Mouse (Mus musculus): ENCODE results near the gene Kif22. TPM values are rescaled to one million over a fixed set of nuclear protein-coding genes. Genes with fewer than 3 reads are reported as not detected.
"Not testable (repeated sequence)": the region's sequence is repeated elsewhere in the genome, so short reads cannot be mapped to it uniquely, and the experiment has no call there.

The Kif22 gene
- polyA plus RNA-seq (2015; fragmentation: Nextera tagmentation; extraction: Ambion mirVana), result 67.6 and 69.0 TPM in 2 replicates

GRCm38 (mm10) chr7:127041851-127042672, at the start of gene Kif22:
Kif22 (minus strand) TSS chr7:127042471.
- ATAC-seq (replicated peaks), result peak; percentile 86
- WGBS, result under 1% methylated on average over 53 of the region's 53 CpGs
- Histone ChIP-seq H3K4me2 (replicated peaks) (peak within 1 kb of the TSS; percentile 90), H3K4me3 (peak within 1 kb of the TSS; percentile 69), H3K36me3 (no peaks in the 10 kb centered on the region), H3K9ac (replicated peaks) (peak within 1 kb of the TSS; percentile 69), H3K27ac (replicated peaks) (peak within 1 kb of the TSS; percentile 64), H3K27me3 (no peaks in the 10 kb centered on the region), H3K4me1 (peaks cover 18% of the 10 kb centered on the region), H3K9me3 (no peaks in the 10 kb centered on the region)

GRCm38 (mm10) chr7:127091114-127091896, 49.0 kb upstream of the Kif22 start, which contains the start of gene AI467606:
AI467606 (plus strand) TSS chr7:127091359.
- H3K9ac ChIP-seq (replicated peaks), result no peak within 1 kb of the TSS
- WGBS, result 77% methylated on average over 16 of the region's 16 CpGs

DNA sequence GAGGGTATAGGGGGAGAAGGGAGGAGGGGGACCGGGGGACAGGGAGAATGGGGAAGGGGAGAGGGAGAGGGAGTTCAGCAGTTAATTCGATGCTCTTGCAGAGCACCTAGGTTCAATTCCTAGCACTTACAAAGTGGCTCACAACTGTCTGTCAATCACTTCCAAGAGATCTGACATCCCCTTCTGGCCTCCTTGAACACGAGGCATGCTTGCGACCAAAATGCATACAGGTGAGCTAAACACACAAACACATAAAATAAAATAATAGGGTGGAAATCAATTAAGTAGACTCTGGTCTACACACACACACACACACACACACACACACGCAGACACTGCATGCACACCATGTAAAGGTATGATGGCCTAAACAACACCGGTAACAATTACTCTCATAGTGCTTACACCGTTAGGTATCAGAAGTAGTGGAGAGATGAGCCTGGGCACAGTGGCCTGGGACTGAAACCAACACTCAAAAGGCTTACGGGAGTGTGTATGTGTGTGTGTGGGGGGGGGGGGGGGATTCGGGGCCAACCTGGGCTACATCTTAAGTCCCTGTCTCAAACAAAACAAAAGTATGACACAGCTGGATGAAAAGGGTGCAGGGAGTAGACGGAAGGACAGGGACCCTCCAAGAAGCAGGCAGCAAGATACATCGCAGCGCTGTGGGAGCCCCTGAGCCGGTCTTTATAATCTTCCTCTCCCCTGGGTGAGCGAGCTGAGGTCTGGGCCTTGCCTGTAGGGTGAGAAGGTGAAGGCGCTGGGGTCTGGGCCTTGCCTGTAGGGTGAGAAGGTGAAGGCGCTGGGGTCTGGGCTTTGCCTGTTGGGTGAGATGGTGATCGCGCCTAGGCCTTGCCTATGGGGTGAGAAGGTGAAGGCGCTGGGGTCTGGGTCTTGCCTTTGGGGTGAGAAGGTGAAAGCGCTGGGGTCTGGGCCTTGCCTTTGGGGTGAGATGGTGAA, 48.2 kb upstream of the Kif22 start:
- Histone ChIP-seq H3K9me3 (no peaks in the 10 kb centered on the region), H3K4me3 (no peak overlapping the region), H3K27me3 (no peaks in the 10 kb centered on the region), H3K27ac (replicated peaks) (no peak overlapping the region), H3K36me3 (no peaks in the 10 kb centered on the region), H3K4me2 (replicated peaks) (no peak overlapping the region), H3K9ac (replicated peaks) (no peak overlapping the region), H3K4me1 (peaks cover 5% of the 10 kb centered on the region)
- ATAC-seq (replicated peaks), result no peak
- 88% methylated on average over 20 of the region's 20 CpGs for WGBS

More at GRCm38 (mm10) chr7:127091114-127091896, 49.0 kb upstream of the Kif22 start, which contains the start of gene AI467606:
- Histone ChIP-seq H3K4me1 (peaks cover 5% of the 10 kb centered on the region), H3K27ac (replicated peaks) (no peak within 1 kb of the TSS), H3K9me3 (no peaks in the 10 kb centered on the region), H3K27me3 (no peaks in the 10 kb centered on the region), H3K4me3 (no peak within 1 kb of the TSS), H3K36me3 (no peaks in the 10 kb centered on the region), H3K4me2 (replicated peaks) (no peak within 1 kb of the TSS)
- ATAC-seq (replicated peaks), result no peak

DNA sequence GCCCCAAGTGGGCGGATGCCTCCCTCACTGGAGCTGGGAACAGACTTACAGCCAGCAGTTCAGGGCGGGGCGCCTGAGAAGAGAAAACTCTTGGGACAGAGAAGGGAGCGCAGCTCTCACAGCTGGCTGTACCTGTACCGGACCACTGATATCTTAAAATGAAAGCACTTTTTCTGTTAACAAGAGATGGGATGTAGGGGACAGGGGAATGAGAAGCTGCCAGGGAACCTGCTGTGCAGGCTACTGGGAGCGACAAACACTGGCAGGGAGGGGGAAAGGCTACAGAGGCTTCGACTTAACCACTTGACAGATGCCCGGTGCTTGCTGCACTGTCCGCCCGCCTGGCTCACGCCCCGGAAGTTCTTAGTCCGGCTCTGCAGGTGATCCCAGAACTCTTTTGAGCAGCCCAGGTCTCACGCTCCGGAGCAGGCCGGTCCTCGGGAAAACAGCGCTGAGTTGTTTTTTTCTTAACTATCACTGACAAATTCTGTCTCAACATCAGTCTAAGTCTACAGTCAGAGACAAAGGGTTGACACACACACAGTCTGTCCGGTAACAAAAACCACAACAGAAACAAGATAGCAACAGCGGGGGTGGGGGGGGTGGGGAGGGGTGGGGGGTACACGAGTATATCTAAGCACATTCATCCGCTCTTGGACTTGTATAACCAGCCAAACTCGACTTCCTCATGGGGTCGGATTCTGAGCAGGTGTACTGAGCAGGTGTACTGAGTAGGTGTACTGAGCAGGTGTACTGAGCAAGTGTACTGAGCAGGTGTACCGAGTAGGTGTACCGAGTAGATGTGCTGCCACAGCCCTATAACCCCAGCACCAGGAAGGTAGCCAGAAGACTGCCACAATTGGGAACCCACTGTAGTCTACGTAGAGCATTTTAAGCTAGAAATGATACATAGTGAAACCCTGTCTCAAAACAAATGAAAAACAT, 46.9 kb upstream of the Kif22 start:
- Histone ChIP-seq H3K4me2 (replicated peaks) (peak overlapping the region; percentile 35), H3K36me3 (no peaks in the 10 kb centered on the region), H3K4me1 (peaks cover 5% of the 10 kb centered on the region), H3K4me3 (0 out of 2 replicates have a peak overlapping the region, but pooled peaks have one; percentile 9), H3K9me3 (no peaks in the 10 kb centered on the region), H3K27ac (replicated peaks) (no peak overlapping the region), H3K27me3 (no peaks in the 10 kb centered on the region), H3K9ac (replicated peaks) (no peak overlapping the region)
- ATAC-seq (replicated peaks), result no peak
- WGBS, result 21% methylated on average over 27 of the region's 27 CpGs

DNA sequence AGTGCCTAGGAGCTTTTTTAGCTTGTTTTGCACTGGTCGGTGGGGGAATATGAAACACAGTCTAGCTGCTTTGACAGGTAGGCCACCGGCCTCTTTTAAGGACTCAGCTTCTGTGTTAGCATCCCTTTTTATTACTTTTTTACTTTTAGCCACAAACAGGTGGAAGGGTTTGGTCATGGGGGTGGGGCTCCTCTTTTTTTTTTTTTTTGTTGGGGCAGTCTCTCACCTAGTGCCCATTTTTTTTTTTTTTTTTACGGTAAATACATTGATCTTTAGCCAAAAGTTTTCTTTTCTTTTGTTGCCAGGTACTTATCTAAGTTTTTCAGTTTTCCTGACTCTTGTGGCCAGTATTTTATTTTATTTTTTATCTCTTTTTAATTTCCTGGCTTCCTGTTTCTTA, 45.8 kb upstream of the Kif22 start:
- H3K27me3 ChIP-seq, result no peaks in the 10 kb centered on the region
- WGBS, result 81% methylated on average over 3 of the region's 3 CpGs
- no peak overlapping the region for H3K4me3 ChIP-seq
- no peak overlapping the region for H3K4me2 ChIP-seq (replicated peaks)
- H3K9me3 ChIP-seq, result no peaks in the 10 kb centered on the region
- no peaks in the 10 kb centered on the region for H3K36me3 ChIP-seq
- H3K4me1 ChIP-seq, result peaks cover 5% of the 10 kb centered on the region
- no peak for ATAC-seq (replicated peaks)
- H3K9ac ChIP-seq (replicated peaks), result no peak overlapping the region
- no peak overlapping the region for H3K27ac ChIP-seq (replicated peaks)

DNA sequence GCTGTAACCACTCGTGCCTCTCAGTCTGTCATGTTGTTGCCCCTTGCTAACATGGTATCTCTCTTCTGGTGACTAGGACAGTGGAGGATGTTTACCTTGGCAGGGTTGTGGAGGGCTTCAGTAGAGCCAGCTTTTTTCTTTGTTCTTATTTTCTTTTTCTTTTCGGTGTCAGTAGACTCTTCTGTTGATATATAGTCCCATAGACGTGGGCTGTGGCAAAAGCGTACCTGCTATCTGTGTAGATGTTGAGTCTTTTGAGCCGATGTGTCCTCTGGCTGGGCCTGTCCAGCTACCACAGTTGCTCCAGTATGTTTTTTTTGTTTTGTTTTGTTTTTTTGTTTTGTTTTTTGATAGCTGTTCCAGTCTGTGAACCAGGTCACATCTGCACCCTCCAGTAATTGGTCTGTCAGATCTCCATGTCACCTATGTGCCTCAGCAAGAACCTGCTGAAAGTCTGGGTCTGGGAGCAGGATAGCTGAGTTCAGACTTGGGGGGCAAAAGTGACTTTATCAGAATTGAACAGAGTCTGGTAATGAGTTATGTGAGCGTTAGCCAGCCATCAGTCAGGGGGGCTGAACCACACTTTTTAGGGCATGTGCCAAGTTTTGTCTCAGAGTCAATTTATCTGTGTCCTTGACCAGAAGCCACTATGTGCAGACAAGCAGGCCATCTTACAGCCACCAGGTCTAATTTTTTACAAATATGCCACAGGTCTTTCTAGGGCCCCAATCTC, 45.2 kb upstream of the Kif22 start, which contains the start of gene Zg16:
Gene Zg16, minus strand, starts transcription at position 51 of the 733 bp plus-strand sequence.
- not testable (repeated sequence) for H3K4me3 ChIP-seq; H3K27me3 ChIP-seq; H3K27ac ChIP-seq (replicated peaks); ATAC-seq (replicated peaks); H3K4me1 ChIP-seq; H3K36me3 ChIP-seq; H3K4me2 ChIP-seq (replicated peaks); H3K9me3 ChIP-seq; H3K9ac ChIP-seq (replicated peaks)
- 80% methylated on average over 6 of the region's 6 CpGs for WGBS

- H3K27ac ChIP-seq (replicated peaks); H3K36me3 ChIP-seq; H3K9me3 ChIP-seq; H3K4me2 ChIP-seq (replicated peaks); H3K4me3 ChIP-seq; H3K4me1 ChIP-seq; ATAC-seq (replicated peaks); H3K27me3 ChIP-seq; H3K9ac ChIP-seq (replicated peaks): not testable (repeated sequence)
- WGBS, result 80% methylated on average over 6 of the region's 6 CpGs
Observed at GRCm38 (mm10) chr7:127085751-127086150, 43.5 kb upstream of the Kif22 start.

DNA sequence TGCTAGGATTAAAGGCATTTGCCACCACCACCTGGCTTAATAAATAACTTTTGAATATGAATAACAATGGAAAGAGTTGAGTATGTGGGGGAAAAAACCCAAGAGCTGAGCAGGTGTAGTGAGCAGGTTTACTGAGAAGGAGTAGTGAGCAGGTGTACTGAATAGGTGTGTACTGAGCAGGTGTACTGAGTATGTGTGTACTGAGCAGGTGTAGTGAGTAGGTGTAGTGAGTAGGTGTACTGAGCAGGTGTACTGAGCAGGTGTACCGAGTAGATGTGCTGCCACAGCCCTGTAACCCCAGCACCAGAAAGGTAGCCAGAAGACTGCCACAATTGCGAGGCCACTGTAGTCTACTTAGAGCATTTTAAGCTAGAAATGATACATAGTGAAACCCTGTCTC, 42.5 kb upstream of the Kif22 start:
- Histone ChIP-seq H3K9me3 (no peaks in the 10 kb centered on the region), H3K27ac (replicated peaks) (no peak overlapping the region), H3K4me2 (replicated peaks) (no peak overlapping the region), H3K36me3 (no peaks in the 10 kb centered on the region), H3K4me3 (no peak overlapping the region), H3K4me1 (peaks cover 5% of the 10 kb centered on the region), H3K27me3 (no peaks in the 10 kb centered on the region), H3K9ac (replicated peaks) (no peak overlapping the region)
- WGBS, result 79% methylated on average over 2 of the region's 2 CpGs
- ATAC-seq (replicated peaks), result no peak

GRCm38 (mm10) chr7:127083689-127084088, 41.4 kb upstream of the Kif22 start:
- no peak overlapping the region for H3K27ac ChIP-seq (replicated peaks)
- no peak overlapping the region for H3K9ac ChIP-seq (replicated peaks)
- no peaks in the 10 kb centered on the region for H3K4me1 ChIP-seq
- H3K27me3 ChIP-seq, result no peaks in the 10 kb centered on the region
- 87% methylated on average over 4 of the region's 4 CpGs for WGBS
- H3K36me3 ChIP-seq, result no peaks in the 10 kb centered on the region
- ATAC-seq (replicated peaks), result no peak
- H3K4me2 ChIP-seq (replicated peaks), result no peak overlapping the region
- no peak overlapping the region for H3K4me3 ChIP-seq
- H3K9me3 ChIP-seq, result no peaks in the 10 kb centered on the region

DNA sequence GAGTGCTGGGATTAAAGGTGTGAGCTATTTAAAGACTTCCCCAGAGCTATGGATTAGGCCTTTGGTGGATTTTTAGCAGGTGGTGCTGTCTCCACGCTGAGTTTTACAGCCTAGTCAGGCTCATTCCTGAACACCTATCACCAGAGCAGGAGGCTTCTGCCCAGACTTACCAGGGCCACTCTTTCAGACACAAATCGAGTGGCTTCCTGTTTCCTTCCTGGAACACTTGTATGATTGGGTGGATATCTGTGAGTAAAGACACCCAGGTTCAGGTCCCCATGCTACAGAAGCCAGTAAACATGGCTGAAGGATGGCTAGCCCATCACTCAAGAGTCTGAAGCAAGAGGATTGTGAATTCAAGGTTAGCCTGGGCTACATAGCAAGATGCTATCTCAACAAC, 40.7 kb upstream of the Kif22 start:
- ATAC-seq (replicated peaks), result no peak
- WGBS, result 63% methylated on average over 2 of the region's 2 CpGs
- Histone ChIP-seq H3K27ac (replicated peaks) (no peak overlapping the region), H3K4me2 (replicated peaks) (no peak overlapping the region), H3K9ac (replicated peaks) (no peak overlapping the region), H3K9me3 (no peaks in the 10 kb centered on the region), H3K27me3 (no peaks in the 10 kb centered on the region), H3K4me3 (no peak overlapping the region), H3K4me1 (no peaks in the 10 kb centered on the region), H3K36me3 (no peaks in the 10 kb centered on the region)

Measured in forebrain, embryonic 15.5 days (tissue).